Mouse (Mus musculus) spleen, adult 12 weeks (tissue): ENCODE data around the gene Olfr1231.

Experiments
- DNase-seq: peaks from one replicate; pipeline ENCODE4 v3.0.0; 2022; ENCODE audit warnings: low spot score

The Olfr1231 gene

DNA sequence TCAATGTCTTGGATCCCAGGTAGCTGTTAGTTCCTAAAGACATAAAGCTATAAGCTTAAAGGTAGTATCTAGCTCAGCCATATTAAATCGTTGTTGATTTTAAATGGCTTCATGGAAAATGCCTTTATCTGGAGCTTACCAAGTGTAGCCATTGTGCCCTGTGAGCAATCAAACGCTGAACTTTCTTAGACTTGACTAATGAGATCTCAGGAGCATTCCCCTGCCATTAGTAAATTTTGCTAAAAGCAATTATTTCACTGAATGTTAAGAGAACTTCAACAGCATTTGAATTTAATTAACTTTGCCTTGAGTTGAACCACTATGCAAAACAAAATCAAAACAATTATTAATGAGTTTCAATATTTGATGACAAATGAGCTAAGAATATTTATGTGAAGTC lies at the start of gene Olfr1231:
Gene Olfr1231 (minus strand): TSS at position 101 of the 400 bp plus-strand sequence.
- DNase-seq = no peak

DNA sequence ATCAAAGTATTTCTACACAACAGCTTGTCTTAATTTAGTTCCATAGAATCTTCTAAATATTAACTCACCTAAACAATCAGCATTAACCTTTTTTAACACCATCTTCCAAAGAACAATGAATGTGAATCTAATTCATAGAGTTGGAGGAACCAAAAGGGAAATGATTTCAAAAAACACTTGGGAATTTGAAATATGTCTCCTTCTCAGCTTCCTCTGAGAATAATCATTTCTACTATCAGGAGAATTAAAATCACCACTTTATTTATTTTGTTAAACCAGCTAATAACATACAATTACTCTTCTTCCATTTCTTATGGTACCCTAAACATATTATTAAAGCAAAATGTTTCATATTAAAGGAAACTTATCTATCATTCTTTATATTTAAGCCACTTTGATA lies 35.4 kb upstream of the Olfr1231 start, which contains the start of gene Olfr1233:
Gene Olfr1233 (minus strand): TSS at position 101 of the 400 bp plus-strand sequence.
- DNase-seq = no peak

DNA sequence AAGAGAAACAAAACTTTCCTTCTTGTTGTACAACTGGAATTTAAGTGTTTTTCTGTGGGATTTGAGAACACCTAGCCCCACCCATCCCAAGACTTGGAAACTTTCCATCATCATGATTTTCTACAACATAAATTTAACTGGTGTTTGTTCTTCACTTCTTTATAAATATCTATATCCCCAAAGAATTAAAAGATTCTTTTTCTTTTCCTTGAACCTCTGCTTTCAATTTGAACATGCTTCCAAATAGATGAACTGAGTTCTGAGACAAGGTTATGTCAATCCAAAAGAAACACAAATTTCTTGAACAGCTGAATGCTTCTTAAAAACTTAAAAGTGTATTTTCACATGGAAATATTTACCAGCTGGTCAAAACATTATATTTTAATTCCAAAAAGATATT lies 22.7 kb upstream of the Olfr1231 start, which contains the start of gene Olfr1232:
Gene Olfr1232 (minus strand): TSS at position 101 of the 400 bp plus-strand sequence.
- DNase-seq = no peak

DNA sequence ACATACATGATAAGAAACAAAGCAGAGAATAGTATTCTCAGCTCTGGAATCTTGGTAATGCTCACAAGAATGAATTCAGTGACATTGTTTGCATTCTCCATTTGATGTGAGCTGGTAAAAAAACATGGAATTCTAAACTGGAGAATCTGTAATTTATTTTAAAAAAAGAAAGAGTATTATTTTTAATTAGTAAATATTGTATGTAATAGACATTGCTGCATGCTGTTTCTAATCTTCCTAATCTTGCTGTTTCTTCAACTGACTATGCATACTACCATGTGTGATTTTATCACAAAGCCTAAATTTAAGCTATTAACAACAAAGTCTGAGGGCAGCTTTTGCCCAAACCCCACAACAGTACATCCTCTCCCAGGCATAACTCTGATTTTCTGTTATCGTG lies 9.7 kb downstream of the Olfr1231 start, which contains the start of gene Olfr1230:
Gene Olfr1230 (minus strand): TSS at position 101 of the 400 bp plus-strand sequence.
- no peak for DNase-seq

DNA sequence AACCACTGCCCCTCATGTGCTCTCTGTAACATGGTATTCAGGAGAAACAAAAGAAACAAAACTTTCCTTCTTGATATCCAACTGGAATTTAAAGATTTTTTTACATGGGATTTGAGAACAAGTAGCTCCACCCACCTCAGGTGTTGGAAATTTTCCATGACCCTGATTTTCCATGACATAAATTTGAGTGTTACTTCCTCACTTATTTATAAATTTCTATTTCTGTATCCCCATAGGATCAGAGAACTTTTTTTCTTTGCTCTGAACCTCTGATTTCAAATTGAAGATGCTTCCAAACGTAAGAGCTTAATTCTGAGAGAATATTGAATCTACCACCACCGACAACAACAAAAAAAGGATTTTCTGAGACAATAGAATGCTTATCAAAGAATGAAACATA lies 19.0 kb downstream of the Olfr1231 start, which contains the start of gene Olfr1229:
Gene Olfr1229 (minus strand): TSS at position 101 of the 400 bp plus-strand sequence.
- no peak for DNase-seq

DNA sequence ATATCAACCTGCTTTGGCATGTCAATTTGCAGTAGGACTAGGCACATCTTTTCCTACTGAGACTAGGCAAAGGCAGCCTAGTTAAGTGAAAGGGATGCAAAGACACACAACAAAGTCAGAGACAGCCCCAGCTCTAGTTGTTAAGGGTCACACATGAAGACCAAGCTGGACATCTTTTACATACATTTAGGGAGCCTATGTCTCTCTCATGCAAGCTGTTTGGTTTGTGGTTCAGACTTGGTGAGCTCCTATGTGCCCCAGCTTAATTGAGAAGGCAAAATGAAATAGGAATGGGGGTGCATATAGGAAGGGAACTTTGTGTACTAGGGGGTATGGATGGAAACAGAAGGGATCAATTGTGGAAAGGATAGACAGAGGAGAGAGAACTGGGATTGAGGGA lies 52.9 kb downstream of the Olfr1231 start, which contains the start of gene Olfr1228:
Gene Olfr1228 (minus strand): TSS at position 101 of the 400 bp plus-strand sequence.
- DNase-seq = no peak
